Mouse (Mus musculus): Measurements from ENCODE around the gene Lrrc39. TPM values are rescaled to one million over a fixed set of nuclear protein-coding genes. Genes with fewer than 3 reads are reported as not detected.

Lrrc39 gene
- total RNA-seq, 4 experiments from 2014 or later = 72.9 to 87.5 (median 77.9) TPM

GRCm38 (mm10) chr3:116604570-116604969, 41.8 kb downstream of the Lrrc39 start:
- DNase-seq (ENCODE audit: low spot score) = no peak

- DNase-seq (ENCODE audit: low spot score) = no peak
Measured at GRCm38 (mm10) chr3:116614295-116614892, 51.6 kb downstream of the Lrrc39 start, which contains the start of gene Trmt13. Trmt13 (minus strand) TSS chr3:116614587.

GRCm38 (mm10) chr3:116615318-116616068, 52.7 kb downstream of the Lrrc39 start:
- DNase-seq (ENCODE audit: low spot score) = no peak

- no peak for DNase-seq (ENCODE audit: low spot score)
Measured at GRCm38 (mm10) chr3:116618855-116619254, 56.1 kb downstream of the Lrrc39 start.

GRCm38 (mm10) chr3:116620636-116621370, 58.0 kb downstream of the Lrrc39 start:
- no peak for DNase-seq (ENCODE audit: low spot score)

- no peak for DNase-seq (ENCODE audit: low spot score)
Measured at GRCm38 (mm10) chr3:116622641-116623040, 59.9 kb downstream of the Lrrc39 start.

- DNase-seq (ENCODE audit: low spot score) = no peak
Measured at GRCm38 (mm10) chr3:116631459-116631858, 68.7 kb downstream of the Lrrc39 start.

Other genes starting within 250 kb of the Lrrc39 start
- gene Cdc14a, start 138.9 kb upstream of the Lrrc39 start, total RNA-seq (2022) = 1 to 10 TPM; 3.3 to 4.2 (median 3.7) TPM
- 10 to 100 TPM; 21.4 to 25.1 (median 22.3) TPM for gene Rtca, start 54.8 kb upstream of the Lrrc39 start, total RNA-seq (2022)
- 10 to 100 TPM; 58.0 to 77.4 (median 72.3) TPM for gene Dbt, start 49.9 kb upstream of the Lrrc39 start, total RNA-seq (2022)
- 1 to 10 TPM; 1.7 to 2.3 (median 1.9) TPM for gene Sass6, start 32.0 kb downstream of the Lrrc39 start, total RNA-seq (2022)
- 1 to 10 TPM; 4.6 to 5.9 (median 5.1) TPM for gene Trmt13, start 51.6 kb downstream of the Lrrc39 start, total RNA-seq (2022)
- 10 to 100 TPM; 13.5 to 16.7 (median 15.5) TPM for gene Mfsd14a, start 99.7 kb downstream of the Lrrc39 start, total RNA-seq (2022)
- gene Gm43191, start 118.3 kb downstream of the Lrrc39 start, total RNA-seq (2022) = 1 to 10 TPM in 1 of 4 experiments, not detected in 3; 1.0 TPM
- 10 to 100 TPM in 3 of 4 experiments, 1 to 10 TPM in 1; 10.0 to 14.0 (median 11.7) TPM for gene Slc35a3, start 149.9 kb downstream of the Lrrc39 start, total RNA-seq (2022)
- gene Agl, start 245.2 kb downstream of the Lrrc39 start, total RNA-seq (2022) = 100 to 1,000 TPM; 187 to 207 (median 200) TPM

All from heart, adult 8-10 months (tissue).